Mouse (Mus musculus): ENCODE results near the gene Ufc1.
"Not testable (repeated sequence)": the region's sequence is repeated elsewhere in the genome, so short reads cannot be mapped to it uniquely, and the experiment has no call there.

Ufc1 gene

GRCm38 (mm10) chr1:171294298-171295062, at the start of gene Ufc1:
Ufc1 (minus strand) TSS chr1:171295024.
- peak; percentile 93 for DNase-seq (ENCODE audit: low read depth)

- peak; percentile 46 for DNase-seq (ENCODE audit: low read depth)
Observed at GRCm38 (mm10) chr1:171343922-171344677, 49.3 kb upstream of the Ufc1 start.

GRCm38 (mm10) chr1:171342262-171343207, 47.7 kb upstream of the Ufc1 start:
- DNase-seq (ENCODE audit: low read depth), result no peak

GRCm38 (mm10) chr1:171330216-171330560, 35.4 kb upstream of the Ufc1 start:
- peak; percentile 58 for DNase-seq (ENCODE audit: low read depth)

GRCm38 (mm10) chr1:171329433-171330215, 34.8 kb upstream of the Ufc1 start:
- DNase-seq (ENCODE audit: low read depth), result no peak

- DNase-seq (ENCODE audit: low read depth), result peak; percentile 95
Observed at GRCm38 (mm10) chr1:171328839-171329432, 34.1 kb upstream of the Ufc1 start, which contains the start of gene Dedd. Dedd (plus strand) TSS chr1:171329145.

- no peak for DNase-seq (ENCODE audit: low read depth)
Observed at GRCm38 (mm10) chr1:171328244-171328643, 33.4 kb upstream of the Ufc1 start.

- not testable (repeated sequence) for DNase-seq (ENCODE audit: low read depth)
Observed at GRCm38 (mm10) chr1:171326588-171326987, 31.8 kb upstream of the Ufc1 start.

- DNase-seq (ENCODE audit: low read depth), result no peak
Observed at GRCm38 (mm10) chr1:171325571-171325970, 30.7 kb upstream of the Ufc1 start.

- peak; percentile 15 for DNase-seq (ENCODE audit: low read depth)
Observed at GRCm38 (mm10) chr1:171322012-171322411, 27.2 kb upstream of the Ufc1 start.

- DNase-seq (ENCODE audit: low read depth), result peak; percentile 74
Observed at GRCm38 (mm10) chr1:171321415-171321814, 26.6 kb upstream of the Ufc1 start.

GRCm38 (mm10) chr1:171320151-171320550, 25.3 kb upstream of the Ufc1 start:
- DNase-seq (ENCODE audit: low read depth), result no peak

- no peak for DNase-seq (ENCODE audit: low read depth)
Observed at GRCm38 (mm10) chr1:171319748-171320147, 24.9 kb upstream of the Ufc1 start.

- no peak for DNase-seq (ENCODE audit: low read depth)
Observed at GRCm38 (mm10) chr1:171309321-171309720, 14.5 kb upstream of the Ufc1 start.

GRCm38 (mm10) chr1:171306157-171306556, 11.3 kb upstream of the Ufc1 start:
- not testable (repeated sequence) for DNase-seq (ENCODE audit: low read depth)

GRCm38 (mm10) chr1:171298226-171298625, 3.4 kb upstream of the Ufc1 start:
- DNase-seq (ENCODE audit: low read depth), result no peak

GRCm38 (mm10) chr1:171295063-171295402, 209 bp upstream of the Ufc1 start:
- DNase-seq (ENCODE audit: low read depth), result no peak

- DNase-seq (ENCODE audit: low read depth), result no peak
Observed at GRCm38 (mm10) chr1:171293906-171294297, 922 bp downstream of the Ufc1 start.

GRCm38 (mm10) chr1:171293351-171293750, 1.5 kb downstream of the Ufc1 start:
- DNase-seq (ENCODE audit: low read depth), result no peak

- DNase-seq (ENCODE audit: low read depth), result no peak
Observed at GRCm38 (mm10) chr1:171288328-171288727, 6.5 kb downstream of the Ufc1 start.

Data from induced T-regulatory cell, adult 2 months (primary cell).